Mouse (Mus musculus) embryonic facial prominence, embryonic 13.5 days (tissue): ENCODE measurements around the gene Ier3. TPM values are rescaled to one million over a fixed set of nuclear protein-coding genes. Genes with fewer than 3 reads are reported as not detected.

ENCODE experiments used
- ATAC-seq: fragments of 200-750 bp; cut with Nextera tagmentation; 2 replicates; pipeline ENCODE4 v1.8.0; 2017; ENCODE audit warnings: low read depth; ENCODE audit not compliant: insufficient number of reproducible peaks, insufficient read depth, low FRiP score, low TSS enrichment
- H3K27ac ChIP-seq: fragments of 300-500 bp; sonication (generic); 2 replicates; pipeline ENCODE4 v1.5.1; 2015; ENCODE audit warnings: moderate library complexity, mild to moderate bottlenecking, inconsistent platforms
- H3K27me3 ChIP-seq: fragments of 300-500 bp; sonication (generic); 2 replicates; pipeline ENCODE4 v1.6.1; 2015; ENCODE audit warnings: mild to moderate bottlenecking, inconsistent platforms
- H3K36me3 ChIP-seq: fragments of 300-500 bp; sonication (generic); 2 replicates; pipeline ENCODE4 v1.6.1; 2015; ENCODE audit warnings: mild to moderate bottlenecking, inconsistent platforms
- H3K4me1 ChIP-seq: fragments of 300-500 bp; sonication (generic); 2 replicates; pipeline ENCODE4 v1.6.1; 2015; ENCODE audit warnings: inconsistent platforms
- H3K4me2 ChIP-seq: fragments of 300-500 bp; sonication (generic); 2 replicates; pipeline ENCODE4 v1.6.1; 2015; ENCODE audit warnings: moderate library complexity, mild to moderate bottlenecking, inconsistent platforms
- H3K4me3 ChIP-seq: fragments of 300-500 bp; sonication (generic); 2 replicates; pipeline ENCODE4 v1.5.1; 2015; ENCODE audit warnings: mild to moderate bottlenecking, inconsistent platforms
- H3K9ac ChIP-seq: fragments of 300-500 bp; sonication (generic); 2 replicates; pipeline ENCODE4 v1.6.1; 2015; ENCODE audit warnings: mild to moderate bottlenecking, inconsistent platforms
- H3K9me3 ChIP-seq: fragments of 300-500 bp; sonication (generic); 2 replicates; pipeline ENCODE4 v1.6.1; 2016; ENCODE audit warnings: inconsistent platforms
- WGBS: fragments of 180-500 bp; shearing (Covaris S2); methylation state at CpG from one replicate; pipeline ENCODE4 v1.1.7; 2015; ENCODE audit warnings: mixed read lengths; 5-methylcytosine and 5-hydroxymethylcytosine counted together
- microRNA-seq: library from miRNA; unstranded; fragments of <30 nt; microRNA quantifications from one replicate; pipeline ENCODE4, GENCODE M21; 2016
- polyA plus RNA-seq: library from polyadenylated mRNA; unstranded; fragments of >200 nt; fragmentation: Nextera tagmentation; extraction: Ambion mirVana; gene quantifications from 2 replicates; pipeline ENCODE4 v1.2.1, GENCODE M21; 2015

The Ier3 gene
- polyA plus RNA-seq, 1 experiment from 2014 or later: 20.1 TPM

DNA sequence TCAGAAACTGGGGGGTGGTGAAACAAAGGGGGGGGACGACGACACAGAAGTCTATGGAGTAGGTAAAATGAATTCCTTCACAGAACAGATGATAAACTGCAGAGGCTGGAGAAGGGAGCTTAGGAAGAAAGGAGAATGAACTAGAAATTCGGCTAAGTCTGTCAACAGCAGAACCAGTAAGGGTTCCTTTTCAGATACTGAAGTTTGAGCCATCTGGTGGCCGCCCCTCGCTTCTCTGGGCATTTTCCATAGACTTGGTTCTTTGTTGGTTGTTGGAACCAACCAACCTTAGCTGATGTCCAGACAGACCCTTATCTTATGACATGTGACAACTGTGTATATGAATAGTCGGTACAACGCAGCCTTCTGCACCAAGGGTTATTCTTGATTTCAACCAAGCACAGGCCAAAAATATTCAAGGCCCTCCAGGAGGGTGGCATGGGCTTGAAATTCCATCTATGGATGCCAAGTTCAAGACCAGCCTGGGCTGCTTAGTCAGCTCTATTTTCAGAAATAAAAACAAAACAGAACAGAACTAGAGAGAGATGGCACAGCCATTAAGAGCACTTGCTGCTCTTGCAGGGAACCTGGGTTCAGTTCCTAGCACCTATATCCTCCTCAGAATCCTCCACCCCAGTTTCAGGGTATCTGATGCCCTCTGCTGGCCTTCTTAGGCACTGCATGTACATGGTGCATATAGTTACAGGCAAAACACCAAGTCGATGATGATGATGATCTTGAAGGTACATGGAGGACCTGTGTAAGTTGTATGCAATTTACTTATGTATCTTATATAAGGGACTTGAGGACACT is 49.6 kb downstream of the Ier3 start:
- Histone ChIP-seq H3K4me3 (peak overlapping the region; percentile 73), H3K4me1 (peaks cover 62% of the 10 kb centered on the region), H3K4me2 (peak overlapping the region; percentile 99), H3K36me3 (peaks cover 51% of the 10 kb centered on the region), H3K9ac (peak overlapping the region; percentile 89; the same call in 1 of the 2 replicates), H3K27me3 (no peaks in the 10 kb centered on the region), H3K9me3 (0 out of 2 replicates have a peak, but pooled peaks cover 3% of the 10 kb centered on the region), H3K27ac (peak overlapping the region; percentile 98)
- no peak for ATAC-seq
- WGBS: 80% methylated on average over 8 of the region's 8 CpGs

Small RNA genes lying within 50 kb of the gene (microRNA-seq; reads per million reads assigned to microRNA genes)
- not detected for gene Gm28033

Other genes starting within 250 kb of the Ier3 start
- 0.52 and 0.79 TPM in 2 replicates for gene Sfta2, start 220.1 kb upstream of the Ier3 start, polyA plus RNA-seq
- gene Gm9573, start 195.0 kb upstream of the Ier3 start, polyA plus RNA-seq: not detected in 2 replicates
- 0.13 TPM in 1 of 2 replicates, not detected in the other for gene Mucl3, start 178.0 kb upstream of the Ier3 start, polyA plus RNA-seq
- gene Vars2, start 154.1 kb upstream of the Ier3 start, polyA plus RNA-seq: 15.9 and 17.4 TPM in 2 replicates
- gene Gtf2h4, start 147.9 kb upstream of the Ier3 start, polyA plus RNA-seq: 39.2 and 48.6 TPM in 2 replicates
- gene Ddr1, start 117.1 kb upstream of the Ier3 start, polyA plus RNA-seq: 65.8 and 69.4 TPM in 2 replicates
- gene Flot1, start 1.5 kb downstream of the Ier3 start, polyA plus RNA-seq: 61.0 and 67.2 TPM in 2 replicates
- gene Tubb5, start 16.6 kb downstream of the Ier3 start, polyA plus RNA-seq: 1,166 and 1,221 TPM in 2 replicates
- 15.7 and 21.0 TPM in 2 replicates for gene Mdc1, start 19.8 kb downstream of the Ier3 start, polyA plus RNA-seq
- 49.0 and 53.5 TPM in 2 replicates for gene Nrm, start 39.6 kb downstream of the Ier3 start, polyA plus RNA-seq
- gene Ppp1r18, start 43.9 kb downstream of the Ier3 start, polyA plus RNA-seq: 23.7 and 25.4 TPM in 2 replicates
- 40.9 and 53.5 TPM in 2 replicates for gene Dhx16, start 58.1 kb downstream of the Ier3 start, polyA plus RNA-seq
- 24.7 and 30.1 TPM in 2 replicates for gene 2310061I04Rik, start 75.7 kb downstream of the Ier3 start, polyA plus RNA-seq
- 136 and 151 TPM in 2 replicates for gene Atat1, start 88.4 kb downstream of the Ier3 start, polyA plus RNA-seq
- gene Mrps18b, start 94.7 kb downstream of the Ier3 start, polyA plus RNA-seq: 60.2 and 69.9 TPM in 2 replicates
- 40.1 and 44.3 TPM in 2 replicates for gene Ppp1r10, start 94.8 kb downstream of the Ier3 start, polyA plus RNA-seq
- 109 and 110 TPM in 2 replicates for gene Abcf1, start 148.1 kb downstream of the Ier3 start, polyA plus RNA-seq
- gene Gnl1, start 158.2 kb downstream of the Ier3 start, polyA plus RNA-seq: 56.3 and 64.8 TPM in 2 replicates
- 44.4 and 56.9 TPM in 2 replicates for gene Prr3, start 158.6 kb downstream of the Ier3 start, polyA plus RNA-seq
- gene H2-T24, start 198.9 kb downstream of the Ier3 start, polyA plus RNA-seq: 3.9 and 4.3 TPM in 2 replicates
- 18.8 and 21.6 TPM in 2 replicates for gene H2-T23, start 211.2 kb downstream of the Ier3 start, polyA plus RNA-seq
- 20.1 and 21.0 TPM in 2 replicates for gene H2-T22, start 221.1 kb downstream of the Ier3 start, polyA plus RNA-seq
- gene Gm6034, start 221.3 kb downstream of the Ier3 start, polyA plus RNA-seq: not detected in 2 replicates
- gene Gm11127, start 236.7 kb downstream of the Ier3 start, polyA plus RNA-seq: not detected in 2 replicates